Mouse (Mus musculus) lung, postnatal 4 days (tissue): Measurements from ENCODE around the gene Dhtkd1.
A peak's percentile ranks its signal among the peaks of the same experiment; 100 is the strongest.

Source experiments
- DNase-seq, 2 experiments: peaks; one replicate each; pipeline ENCODE4 v3.0.0; 2021

The Dhtkd1 gene

GRCm38 (mm10) chr2:5930291-5931054, 12.1 kb downstream of the Dhtkd1 start:
- no peak for DNase-seq

GRCm38 (mm10) chr2:5929793-5930192, 12.8 kb downstream of the Dhtkd1 start:
- no peak for DNase-seq

DNA sequence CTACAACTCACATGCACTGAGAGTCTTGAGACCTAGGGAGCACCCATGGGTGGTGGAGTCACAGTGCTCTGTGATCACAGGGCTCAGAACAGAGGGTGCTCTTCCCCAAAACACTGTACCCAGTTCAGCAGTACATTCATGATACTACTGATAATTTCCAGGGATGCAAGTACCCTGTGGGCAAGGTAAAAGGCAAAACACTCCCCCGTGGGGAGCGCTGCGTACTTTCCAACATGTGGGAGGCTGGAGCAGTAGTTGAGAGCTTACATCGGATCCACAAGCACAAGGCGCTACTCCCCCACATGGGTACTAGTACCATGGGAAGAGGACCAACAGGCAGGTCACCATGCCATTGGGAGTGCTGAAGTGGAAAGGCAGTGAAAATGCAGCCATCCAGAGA, 15.1 kb downstream of the Dhtkd1 start:
- DNase-seq, result no peak

- DNase-seq, result no peak
Observed at GRCm38 (mm10) chr2:5923786-5924185, 18.8 kb downstream of the Dhtkd1 start.

DNA sequence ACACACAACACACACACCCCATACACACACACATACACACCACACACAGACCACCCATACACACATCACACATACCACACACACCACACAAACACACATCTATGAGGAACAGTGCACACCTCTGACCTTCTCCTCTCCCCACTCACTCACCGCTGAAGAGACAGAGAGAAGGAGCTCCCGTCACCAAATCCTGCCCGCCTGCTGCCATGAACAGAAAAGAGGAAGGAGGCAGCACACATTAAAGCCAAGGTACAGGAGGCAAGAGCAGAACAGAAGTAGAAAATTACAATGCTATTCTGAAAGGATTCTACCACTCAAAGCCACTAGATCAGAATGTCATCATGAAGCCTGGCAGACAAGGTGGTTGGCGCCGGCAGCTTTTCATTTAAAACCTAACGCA, 19.8 kb downstream of the Dhtkd1 start:
- DNase-seq, result no peak

DNA sequence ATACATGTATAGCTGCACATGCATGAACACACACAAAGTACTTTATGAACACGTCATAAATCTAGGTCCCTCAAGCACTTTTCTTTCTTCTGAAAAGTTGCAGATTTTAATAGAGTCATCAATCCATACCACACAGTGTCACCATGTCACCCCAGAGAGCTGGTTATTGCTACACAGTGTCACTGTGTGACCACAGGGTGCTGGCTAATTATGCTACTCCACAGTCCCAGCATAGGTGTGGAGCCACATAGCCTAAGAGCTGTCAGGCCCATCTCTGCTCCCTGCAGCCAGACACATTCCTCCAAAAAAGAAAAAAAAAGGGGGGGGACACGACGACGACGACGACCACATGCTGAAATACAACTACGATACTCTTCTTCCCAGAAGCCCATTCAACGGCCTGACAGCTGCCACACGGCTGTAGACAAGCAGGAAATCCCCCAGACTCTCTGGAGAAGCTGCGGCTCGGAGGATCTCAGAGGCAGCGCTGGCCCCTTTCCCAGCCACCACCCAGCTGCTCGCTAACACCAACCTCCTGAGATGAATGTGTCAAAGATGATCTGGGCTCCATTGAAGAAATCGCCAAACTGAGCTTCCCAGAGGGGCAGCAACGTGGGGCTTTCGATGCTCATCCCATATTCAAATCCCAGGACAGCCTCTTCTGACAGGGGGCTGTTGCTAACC, 31.2 kb downstream of the Dhtkd1 start:
- no peak for DNase-seq

GRCm38 (mm10) chr2:5906625-5907024, 36.0 kb downstream of the Dhtkd1 start:
- peak in 1 of 2 experiments; percentile 49 for DNase-seq

DNA sequence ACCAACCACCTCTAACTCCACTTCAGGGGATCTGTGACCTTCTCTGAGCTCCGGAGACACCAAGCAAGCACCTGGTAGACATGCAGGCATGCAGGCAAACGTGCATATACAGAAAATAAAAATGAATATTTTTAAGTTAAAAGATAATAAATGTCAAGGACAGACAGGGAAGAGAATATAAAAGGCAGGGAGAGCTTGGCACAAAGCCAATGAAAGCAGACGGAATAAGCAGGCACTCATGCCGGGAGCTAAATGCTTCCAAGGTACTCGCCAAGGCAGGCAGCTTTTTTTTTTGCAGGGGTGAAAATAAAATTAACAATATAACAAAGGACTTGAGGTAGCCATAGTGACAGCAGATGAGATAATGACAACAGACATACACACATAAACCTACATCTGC, 36.5 kb downstream of the Dhtkd1 start:
- no peak for DNase-seq

DNA sequence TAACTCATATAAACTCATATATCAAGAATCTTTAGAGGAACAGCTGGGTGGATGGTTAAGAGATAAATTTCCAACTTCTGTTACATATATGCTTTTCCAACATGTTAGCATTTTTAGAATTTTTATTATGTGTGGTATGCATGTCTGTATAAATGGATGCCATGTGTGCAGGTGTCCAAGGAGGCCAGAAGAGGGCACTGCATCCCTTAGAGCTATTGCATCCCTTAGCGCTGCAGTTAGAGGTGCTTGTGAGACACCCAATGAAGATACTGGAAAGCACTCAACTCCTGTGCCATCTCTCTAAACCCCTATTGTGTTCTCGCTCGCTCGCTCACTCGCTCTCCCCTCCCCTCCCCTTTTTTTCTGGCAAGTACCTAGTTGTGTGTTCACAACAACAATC, 42.4 kb downstream of the Dhtkd1 start:
- peak in 1 of 2 experiments; percentile 31 for DNase-seq

- peak; percentile 98 to 100 for DNase-seq
Observed at GRCm38 (mm10) chr2:5894843-5895570, 47.6 kb downstream of the Dhtkd1 start, which contains the start of gene Sec61a2. TSS of gene Sec61a2 (minus strand) at chr2:5895432.

DNA sequence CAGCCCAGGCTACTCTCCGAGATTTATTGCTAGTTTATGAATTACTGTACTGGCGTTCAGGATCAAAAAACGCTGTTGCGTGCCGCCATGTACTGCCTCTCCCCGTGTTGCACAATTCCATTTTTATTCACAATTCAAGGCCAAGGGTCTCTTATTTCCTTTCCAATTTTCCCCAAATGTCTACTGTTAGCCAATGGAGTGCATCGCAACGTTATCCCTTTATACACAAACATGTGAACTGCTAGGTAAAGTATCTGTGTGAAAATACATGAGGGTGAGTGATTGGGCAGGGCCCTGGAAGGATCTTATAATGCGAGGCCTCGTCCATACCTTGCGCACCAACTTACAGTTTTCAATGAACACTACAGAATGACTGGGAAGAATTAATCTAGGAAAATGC, 48.3 kb downstream of the Dhtkd1 start:
- DNase-seq, result no peak

GRCm38 (mm10) chr2:5889412-5889811, 53.2 kb downstream of the Dhtkd1 start:
- no peak for DNase-seq

DNA sequence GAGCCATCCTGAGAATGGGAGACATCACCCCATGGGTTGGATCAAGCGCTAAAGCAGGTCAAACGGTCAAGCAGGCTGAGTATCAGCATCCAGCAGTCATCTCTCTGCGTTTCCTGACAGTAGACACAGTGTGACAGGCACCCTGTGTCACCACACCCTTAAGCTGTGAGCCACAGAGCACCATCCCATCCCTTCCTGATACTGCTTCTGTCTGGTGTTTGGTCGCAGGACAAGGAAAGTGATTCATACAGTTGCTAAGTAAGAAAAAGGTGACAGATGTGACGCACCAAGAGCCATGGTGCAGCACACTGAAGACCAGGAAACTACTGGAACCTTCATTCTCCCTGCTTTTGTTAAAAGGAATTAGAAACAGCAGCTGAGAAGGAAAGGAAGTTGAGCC, 53.7 kb downstream of the Dhtkd1 start:
- DNase-seq, result no peak

DNA sequence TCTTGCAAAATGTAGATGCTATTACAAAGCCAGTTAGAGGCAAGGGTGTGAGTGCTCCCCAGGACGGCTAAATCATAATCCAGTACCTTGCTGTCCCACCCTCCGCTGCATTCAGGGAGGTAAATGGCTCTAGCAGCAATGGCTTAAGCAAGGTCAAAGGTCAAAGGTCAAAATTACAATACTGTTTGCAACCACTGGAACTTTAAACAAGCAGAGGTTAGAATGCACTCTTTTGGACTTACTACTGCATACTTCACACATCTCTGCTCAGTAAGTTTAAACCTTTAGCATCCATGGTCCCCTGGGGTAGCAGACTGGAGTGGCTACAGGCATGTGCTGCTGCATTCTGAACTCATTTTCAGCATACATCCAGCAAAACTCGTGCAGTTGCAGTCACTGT, 65.1 kb downstream of the Dhtkd1 start:
- DNase-seq, result no peak

GRCm38 (mm10) chr2:5869746-5870145, 72.8 kb downstream of the Dhtkd1 start:
- no peak for DNase-seq

GRCm38 (mm10) chr2:5867681-5868080, 74.9 kb downstream of the Dhtkd1 start:
- DNase-seq, result no peak

- DNase-seq, result no peak
Observed at GRCm38 (mm10) chr2:5862834-5863233, 79.8 kb downstream of the Dhtkd1 start, which contains the start of gene Gm13199. TSS of gene Gm13199 (minus strand) at chr2:5862934.

DNA sequence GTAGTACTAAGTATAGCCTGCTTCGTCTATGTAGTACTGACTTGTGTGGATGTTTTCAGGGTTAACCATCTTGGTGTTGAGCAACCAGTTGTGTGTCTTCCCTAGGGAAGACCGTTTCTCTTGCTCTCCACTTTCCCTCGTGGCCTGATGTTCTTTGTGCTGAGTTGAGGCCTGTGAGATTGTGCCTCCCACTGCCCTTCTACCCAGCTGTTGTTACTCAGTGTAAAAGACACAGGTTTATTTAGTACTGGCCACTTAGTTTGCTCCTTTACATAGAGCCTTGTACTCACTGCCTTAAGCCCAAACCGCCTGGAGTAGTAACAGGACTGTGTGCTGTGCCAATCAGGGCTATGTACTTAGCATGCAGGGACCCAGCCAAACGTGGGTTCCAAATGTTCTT, 90.7 kb downstream of the Dhtkd1 start:
- DNase-seq, result no peak

DNA sequence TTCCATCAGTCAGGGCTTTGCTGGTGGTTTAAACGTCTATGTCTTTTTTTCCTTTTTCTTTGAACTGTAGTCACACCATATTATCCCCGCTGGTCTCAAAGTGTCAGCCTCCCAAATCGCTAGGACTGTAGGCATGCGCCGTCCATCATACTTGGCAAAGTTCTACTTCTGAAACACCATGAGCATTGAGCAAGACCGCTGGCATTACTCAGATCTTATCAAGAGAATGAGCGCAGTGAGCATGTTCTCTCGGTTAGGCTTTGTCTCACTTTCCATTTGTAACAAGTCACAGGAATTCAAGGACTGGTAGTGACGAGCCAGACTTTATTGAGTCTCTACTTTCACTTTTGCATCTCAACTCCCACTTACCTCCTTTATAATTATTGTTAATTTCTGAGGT, 91.5 kb downstream of the Dhtkd1 start:
- DNase-seq, result peak in 1 of 2 experiments; percentile 5
